Mouse (Mus musculus): ENCODE results near the gene Mettl27. TPM values are rescaled to one million over a fixed set of nuclear protein-coding genes. Genes with fewer than 3 reads are reported as not detected.

Mettl27 gene
- polyA plus RNA-seq, 1 experiment from 2014 or later, result 14.8 TPM

- Histone ChIP-seq H3K4me2 (ENCODE audit: low read depth, low read length) (no peak overlapping the region), H3K4me3 (replicated peaks; ENCODE audit: low read length) (no peak overlapping the region), H3K4me1 (ENCODE audit: control insufficient read depth, insufficient read depth, low read length) (peaks cover 21% of the 10 kb centered on the region), H3K27me3 (ENCODE audit: control insufficient read depth, insufficient read depth, low read length) (no peaks in the 10 kb centered on the region), H3K9me3 (replicated peaks; ENCODE audit: control insufficient read depth, low read length) (no peaks in the 10 kb centered on the region), H3K9ac (ENCODE audit: low read length) (peak overlapping the region; percentile 43; the same call in 1 of the 2 replicates), H3K27ac (ENCODE audit: low read length) (peak overlapping the region; percentile 38; the same call in 1 of the 2 replicates), H3K36me3 (ENCODE audit: control insufficient read depth, insufficient read depth, low read length) (no peaks in the 10 kb centered on the region)
- ATAC-seq (ENCODE audit: insufficient read depth, low FRiP score), result no peak
- WGBS, result 76% methylated on average over 8 of the region's 8 CpGs
These were observed 35.2 kb upstream of the Mettl27 start for GRCm38 (mm10) chr5:134896965-134897364.

GRCm38 (mm10) chr5:134897596-134897995 lies 34.6 kb upstream of the Mettl27 start:
- Histone ChIP-seq H3K27me3 (ENCODE audit: control insufficient read depth, insufficient read depth, low read length) (no peaks in the 10 kb centered on the region), H3K27ac (ENCODE audit: low read length) (peak overlapping the region; percentile 64; the same call in 1 of the 2 replicates), H3K9ac (ENCODE audit: low read length) (peak overlapping the region; percentile 43; the same call in 1 of the 2 replicates), H3K9me3 (replicated peaks; ENCODE audit: control insufficient read depth, low read length) (no peaks in the 10 kb centered on the region), H3K4me2 (ENCODE audit: low read depth, low read length) (0 out of 2 replicates have a peak overlapping the region, but pooled peaks have one; percentile 12), H3K36me3 (ENCODE audit: control insufficient read depth, insufficient read depth, low read length) (no peaks in the 10 kb centered on the region), H3K4me3 (replicated peaks; ENCODE audit: low read length) (no peak overlapping the region), H3K4me1 (ENCODE audit: control insufficient read depth, insufficient read depth, low read length) (peaks cover 21% of the 10 kb centered on the region)
- peak; percentile 39; the same call in 1 of the 2 replicates for ATAC-seq (ENCODE audit: insufficient read depth, low FRiP score)
- 24% methylated on average over 17 of the region's 17 CpGs for WGBS

DNA sequence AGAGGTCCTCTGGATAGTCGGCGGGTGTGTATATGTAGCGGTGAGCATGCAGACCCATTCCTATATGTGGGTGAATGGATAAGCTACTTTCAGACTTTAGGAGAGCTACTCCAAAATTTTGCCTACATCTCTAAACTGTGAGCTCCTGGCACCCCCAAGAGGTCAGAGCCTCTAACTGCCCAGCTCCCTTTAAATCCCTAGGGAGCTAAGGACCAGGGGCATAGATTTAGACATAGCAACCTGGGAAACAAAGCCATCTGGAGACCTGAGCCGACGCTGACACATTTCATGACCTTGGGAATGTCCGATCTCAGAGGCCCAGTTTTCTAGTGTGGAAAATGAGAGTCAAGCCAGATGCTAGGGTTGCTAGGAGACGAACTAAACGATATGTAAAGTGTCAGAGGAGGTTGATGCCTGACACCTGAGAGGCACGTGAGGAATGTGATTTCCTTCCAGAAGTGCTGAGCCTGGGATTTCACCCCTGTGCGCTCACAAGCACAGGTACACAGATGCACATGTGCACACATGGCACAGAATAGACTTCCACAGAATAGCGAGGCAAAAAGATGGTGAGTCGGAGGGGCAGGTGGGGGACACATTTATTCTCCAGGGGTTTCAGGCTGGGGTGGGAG lies 31.0 kb upstream of the Mettl27 start:
- no peak overlapping the region for H3K4me3 ChIP-seq (replicated peaks; ENCODE audit: low read length)
- no peak overlapping the region for H3K27ac ChIP-seq (ENCODE audit: low read length)
- no peak overlapping the region for H3K4me2 ChIP-seq (ENCODE audit: low read depth, low read length)
- ATAC-seq (ENCODE audit: insufficient read depth, low FRiP score), result peak; percentile 49; the same call in 1 of the 2 replicates
- no peaks in the 10 kb centered on the region for H3K9me3 ChIP-seq (replicated peaks; ENCODE audit: control insufficient read depth, low read length)
- H3K9ac ChIP-seq (ENCODE audit: low read length), result no peak overlapping the region
- peaks cover 12% of the 10 kb centered on the region for H3K4me1 ChIP-seq (ENCODE audit: control insufficient read depth, insufficient read depth, low read length)
- WGBS, result 26% methylated on average over 12 of the region's 12 CpGs
- H3K36me3 ChIP-seq (ENCODE audit: control insufficient read depth, insufficient read depth, low read length), result no peaks in the 10 kb centered on the region
- H3K27me3 ChIP-seq (ENCODE audit: control insufficient read depth, insufficient read depth, low read length), result no peaks in the 10 kb centered on the region

- H3K27me3 ChIP-seq (ENCODE audit: control insufficient read depth, insufficient read depth, low read length), result no peaks in the 10 kb centered on the region
- peaks cover 11% of the 10 kb centered on the region for H3K4me1 ChIP-seq (ENCODE audit: control insufficient read depth, insufficient read depth, low read length)
- WGBS, result 69% methylated on average over 8 of the region's 8 CpGs
- no peak overlapping the region for H3K4me3 ChIP-seq (replicated peaks; ENCODE audit: low read length)
- ATAC-seq (ENCODE audit: insufficient read depth, low FRiP score), result no peak
- H3K4me2 ChIP-seq (ENCODE audit: low read depth, low read length), result no peak overlapping the region
- H3K9me3 ChIP-seq (replicated peaks; ENCODE audit: control insufficient read depth, low read length), result no peaks in the 10 kb centered on the region
- H3K36me3 ChIP-seq (ENCODE audit: control insufficient read depth, insufficient read depth, low read length), result no peaks in the 10 kb centered on the region
- no peak overlapping the region for H3K27ac ChIP-seq (ENCODE audit: low read length)
- H3K9ac ChIP-seq (ENCODE audit: low read length), result no peak overlapping the region
These were observed 30.5 kb upstream of the Mettl27 start for GRCm38 (mm10) chr5:134901644-134902027.

GRCm38 (mm10) chr5:134906633-134907032 lies 25.5 kb upstream of the Mettl27 start, which contains the start of gene Tmem270:
Gene Tmem270 (minus strand): TSS chr5:134906733.
- Histone ChIP-seq H3K27me3 (ENCODE audit: control insufficient read depth, insufficient read depth, low read length) (no peaks in the 10 kb centered on the region), H3K27ac (ENCODE audit: low read length) (no peak within 1 kb of the TSS), H3K9ac (ENCODE audit: low read length) (no peak within 1 kb of the TSS), H3K4me1 (ENCODE audit: control insufficient read depth, insufficient read depth, low read length) (no peaks in the 10 kb centered on the region), H3K36me3 (ENCODE audit: control insufficient read depth, insufficient read depth, low read length) (no peaks in the 10 kb centered on the region), H3K4me2 (ENCODE audit: low read depth, low read length) (no peak within 1 kb of the TSS), H3K4me3 (replicated peaks; ENCODE audit: low read length) (no peak within 1 kb of the TSS), H3K9me3 (replicated peaks; ENCODE audit: control insufficient read depth, low read length) (no peaks in the 10 kb centered on the region)
- no peak for ATAC-seq (ENCODE audit: insufficient read depth, low FRiP score)
- 83% methylated on average over 6 of the region's 6 CpGs for WGBS

DNA sequence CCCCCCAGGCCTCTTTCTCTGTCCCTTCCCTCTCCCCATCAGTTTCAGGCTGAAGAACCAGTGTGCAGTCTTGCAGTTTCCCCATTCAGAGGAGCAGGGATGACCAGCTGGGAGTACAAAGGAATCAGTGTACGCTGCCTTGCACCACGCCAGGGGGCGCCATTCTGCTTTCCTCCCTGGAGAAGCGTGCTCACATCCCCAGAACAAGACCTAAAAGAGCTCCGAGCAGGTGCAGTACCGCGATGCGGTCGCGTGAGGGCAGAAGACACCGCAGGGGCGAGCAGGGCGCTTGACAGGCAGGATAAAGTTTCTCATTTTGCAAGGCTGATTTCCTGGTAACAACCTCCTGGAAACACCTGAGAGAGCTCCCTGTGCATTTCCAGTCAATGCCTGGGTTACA lies 25.0 kb upstream of the Mettl27 start:
- no peaks in the 10 kb centered on the region for H3K27me3 ChIP-seq (ENCODE audit: control insufficient read depth, insufficient read depth, low read length)
- no peak overlapping the region for H3K4me2 ChIP-seq (ENCODE audit: low read depth, low read length)
- H3K4me3 ChIP-seq (replicated peaks; ENCODE audit: low read length), result no peak overlapping the region
- peak; percentile 82 for ATAC-seq (ENCODE audit: insufficient read depth, low FRiP score)
- H3K4me1 ChIP-seq (ENCODE audit: control insufficient read depth, insufficient read depth, low read length), result no peaks in the 10 kb centered on the region
- no peaks in the 10 kb centered on the region for H3K36me3 ChIP-seq (ENCODE audit: control insufficient read depth, insufficient read depth, low read length)
- H3K27ac ChIP-seq (ENCODE audit: low read length), result no peak overlapping the region
- H3K9me3 ChIP-seq (replicated peaks; ENCODE audit: control insufficient read depth, low read length), result no peaks in the 10 kb centered on the region
- H3K9ac ChIP-seq (ENCODE audit: low read length), result no peak overlapping the region
- 1% methylated on average over 13 of the region's 13 CpGs for WGBS

DNA sequence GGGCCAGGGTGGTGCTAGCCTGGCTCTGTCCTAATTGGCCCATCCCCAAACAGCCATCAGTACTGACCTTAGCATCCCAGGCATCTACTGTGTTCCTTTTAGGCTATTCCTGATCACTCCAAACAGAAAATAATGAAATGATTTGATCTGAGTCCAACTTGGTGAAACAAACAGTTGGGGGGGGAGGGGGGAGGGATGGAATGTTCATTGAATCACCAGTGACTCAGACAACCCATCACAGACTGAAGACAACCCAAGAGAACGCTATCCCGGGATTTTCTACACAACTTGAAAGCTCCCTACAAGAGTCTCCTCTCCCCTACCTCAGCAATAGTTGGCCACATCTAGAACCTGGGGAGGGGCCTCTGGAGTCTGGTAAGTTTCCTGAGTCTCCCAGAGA lies 20.3 kb upstream of the Mettl27 start:
- H3K27ac ChIP-seq (ENCODE audit: low read length), result no peak overlapping the region
- WGBS, result 82% methylated on average over 2 of the region's 2 CpGs
- no peak overlapping the region for H3K4me3 ChIP-seq (replicated peaks; ENCODE audit: low read length)
- no peaks in the 10 kb centered on the region for H3K27me3 ChIP-seq (ENCODE audit: control insufficient read depth, insufficient read depth, low read length)
- H3K4me2 ChIP-seq (ENCODE audit: low read depth, low read length), result no peak overlapping the region
- no peaks in the 10 kb centered on the region for H3K4me1 ChIP-seq (ENCODE audit: control insufficient read depth, insufficient read depth, low read length)
- no peak for ATAC-seq (ENCODE audit: insufficient read depth, low FRiP score)
- no peaks in the 10 kb centered on the region; the same call in 1 of the 2 replicates for H3K9me3 ChIP-seq (replicated peaks; ENCODE audit: control insufficient read depth, low read length)
- H3K9ac ChIP-seq (ENCODE audit: low read length), result no peak overlapping the region
- no peaks in the 10 kb centered on the region for H3K36me3 ChIP-seq (ENCODE audit: control insufficient read depth, insufficient read depth, low read length)

GRCm38 (mm10) chr5:134913352-134913751 lies 18.8 kb upstream of the Mettl27 start:
- ATAC-seq (ENCODE audit: insufficient read depth, low FRiP score), result no peak
- Histone ChIP-seq H3K9ac (ENCODE audit: low read length) (no peak overlapping the region), H3K4me3 (replicated peaks; ENCODE audit: low read length) (0 out of 2 replicates have a peak overlapping the region, but pooled peaks have one; percentile 1), H3K27ac (ENCODE audit: low read length) (no peak overlapping the region), H3K4me2 (ENCODE audit: low read depth, low read length) (no peak overlapping the region), H3K27me3 (ENCODE audit: control insufficient read depth, insufficient read depth, low read length) (no peaks in the 10 kb centered on the region), H3K9me3 (replicated peaks; ENCODE audit: control insufficient read depth, low read length) (no peaks in the 10 kb centered on the region; the same call in 1 of the 2 replicates), H3K36me3 (ENCODE audit: control insufficient read depth, insufficient read depth, low read length) (no peaks in the 10 kb centered on the region), H3K4me1 (ENCODE audit: control insufficient read depth, insufficient read depth, low read length) (no peaks in the 10 kb centered on the region)
- 73% methylated on average over 3 of the region's 3 CpGs for WGBS

GRCm38 (mm10) chr5:134913753-134914152 lies 18.4 kb upstream of the Mettl27 start:
- Histone ChIP-seq H3K4me1 (ENCODE audit: control insufficient read depth, insufficient read depth, low read length) (no peaks in the 10 kb centered on the region), H3K27me3 (ENCODE audit: control insufficient read depth, insufficient read depth, low read length) (no peaks in the 10 kb centered on the region), H3K27ac (ENCODE audit: low read length) (no peak overlapping the region), H3K9me3 (replicated peaks; ENCODE audit: control insufficient read depth, low read length) (no peaks in the 10 kb centered on the region; the same call in 1 of the 2 replicates), H3K36me3 (ENCODE audit: control insufficient read depth, insufficient read depth, low read length) (no peaks in the 10 kb centered on the region), H3K9ac (ENCODE audit: low read length) (no peak overlapping the region), H3K4me3 (replicated peaks; ENCODE audit: low read length) (0 out of 2 replicates have a peak overlapping the region, but pooled peaks have one; percentile 1), H3K4me2 (ENCODE audit: low read depth, low read length) (no peak overlapping the region)
- ATAC-seq (ENCODE audit: insufficient read depth, low FRiP score), result no peak
- WGBS, result 70% methylated on average over 4 of the region's 4 CpGs

All from stomach, embryonic 16.5 days (tissue).